Comparison of ENCODE assay signal across 8 mouse cellular contexts in genomic region chr9:62244612-62245010, GRCm38 (mm10). TPM values are rescaled to one million over a fixed set of nuclear protein-coding genes. Genes with fewer than 3 reads are reported as not detected.
DNase-seq lines count a peak whose midpoint lies in the region; ATAC-seq and TF ChIP-seq lines count a peak whose summit lies in the region.
"Had no signal": no experiment of that assay in that cellular context is flagged by ENCODE, and none has a peak within 500 bp of the region (broad histone marks: within the 10 kb centered on the region; RNA-seq: fewer than 3 reads in every experiment).

No protein-coding gene starts in this region.

- no peaks in the 10 kb centered on the region for H3K4me1 ChIP-seq in heart, postnatal 0 days (ENCODE audit: control insufficient read depth, insufficient read depth)
- H3K4me1 ChIP-seq in heart, adult 2 months (ENCODE audit: control insufficient read depth, insufficient read depth, low read length): peaks cover 10% of the 10 kb centered on the region
- H3K4me1 ChIP-seq in megakaryocyte, embryonic 14.5 days: peaks cover 11% of the 10 kb centered on the region
- H3K4me1 ChIP-seq in limb, embryonic 15.5 days: peaks cover 5% of the 10 kb centered on the region
- peaks cover 18% of the 10 kb centered on the region for H3K4me1 ChIP-seq in neural tube, embryonic 15.5 days

- H3K36me3 ChIP-seq in heart, postnatal 0 days (replicated peaks; ENCODE audit: control insufficient read depth, insufficient read depth, low read length): no peaks in the 10 kb centered on the region
- no peaks in the 10 kb centered on the region for H3K36me3 ChIP-seq in heart, adult 2 months (ENCODE audit: control insufficient read depth, insufficient read depth, low read length)
- no peaks in the 10 kb centered on the region for H3K36me3 ChIP-seq in megakaryocyte, embryonic 14.5 days (replicated peaks; ENCODE audit: low read length)
- no peaks in the 10 kb centered on the region for H3K36me3 ChIP-seq in limb, embryonic 15.5 days
- no peaks in the 10 kb centered on the region for H3K36me3 ChIP-seq in neural tube, embryonic 15.5 days

- H3K9me3 ChIP-seq in heart, postnatal 0 days (replicated peaks; ENCODE audit: control insufficient read depth, low read length): no peaks in the 10 kb centered on the region
- peaks cover 21% of the 10 kb centered on the region for H3K9me3 ChIP-seq in megakaryocyte, embryonic 14.5 days
- no peaks in the 10 kb centered on the region for H3K9me3 ChIP-seq in limb, embryonic 15.5 days
- no peaks in the 10 kb centered on the region for H3K9me3 ChIP-seq in neural tube, embryonic 15.5 days (replicated peaks)

- H3K27ac ChIP-seq in heart, postnatal 0 days (ENCODE audit: low read depth): no peak overlapping the region
- no peak overlapping the region for H3K27ac ChIP-seq in heart, adult 2 months
- H3K27ac ChIP-seq in limb, embryonic 15.5 days: no peak overlapping the region
- no peak overlapping the region for H3K27ac ChIP-seq in neural tube, embryonic 15.5 days (replicated peaks)

- H3K4me2 ChIP-seq in heart, postnatal 0 days (ENCODE audit: low read depth, low read length): peak overlapping the region; percentile 55
- H3K4me2 ChIP-seq in limb, embryonic 15.5 days: no peak overlapping the region
- H3K4me2 ChIP-seq in neural tube, embryonic 15.5 days: peak overlapping the region; percentile 44; the same call in 1 of the 2 replicates

- no peak for TF ChIP-seq CTCF in heart, postnatal 0 days (IDR thresholded peaks at IDR 0.05; ENCODE audit: low read depth)
- no peak; the same call in 1 of the 2 replicates for TF ChIP-seq CTCF in heart, adult 2 months (IDR thresholded peaks at IDR 0.05)

- TF ChIP-seq EP300 in heart, postnatal 0 days (IDR thresholded peaks at IDR 0.05; ENCODE audit: low read depth): no peak
- TF ChIP-seq EP300 in heart, adult 2 months (IDR thresholded peaks at IDR 0.05; ENCODE audit: insufficient read depth, low read depth, low read length): no peak

- no peaks in the 10 kb centered on the region for H3K79me2 ChIP-seq in heart, adult 2 months (replicated peaks; ENCODE audit: control insufficient read depth, insufficient read depth, low read length)

- intact Hi-C loops in heart, adult 2 months (cut with DNase I): loop anchor here (1.0 to 5.0 kb wide), 5 partner anchors 47 to 297 kb away; partner anchors contain the start of genes Glce and Kif23

- TF ChIP-seq POLR2A in heart, adult 2 months (IDR thresholded peaks at IDR 0.05; ENCODE audit: insufficient read depth, low read depth, low read length): no peak

- H3K27me3 ChIP-seq in heart, postnatal 0 days (ENCODE audit: control insufficient read depth, insufficient read depth, low read length): no peaks in the 10 kb centered on the region
- H3K27me3 ChIP-seq in heart, adult 2 months (ENCODE audit: control insufficient read depth, insufficient read depth, low read length): no peaks in the 10 kb centered on the region
- H3K27me3 ChIP-seq in megakaryocyte, embryonic 14.5 days (replicated peaks): peaks cover 66% of the 10 kb centered on the region
- peaks cover 10% of the 10 kb centered on the region; the same call in 1 of the 2 replicates for H3K27me3 ChIP-seq in limb, embryonic 15.5 days
- 0 out of 2 replicates have a peak, but pooled peaks cover 3% of the 10 kb centered on the region for H3K27me3 ChIP-seq in neural tube, embryonic 15.5 days (replicated peaks)

- no peak for DNase-seq in heart, postnatal 0 days (ENCODE audit: low spot score)
- no peak for DNase-seq in heart, adult 2 months
- DNase-seq in layer of hippocampus, adult 9-10 months (ENCODE audit: low spot score): no peak

- peak overlapping the region; percentile 30; the same call in 1 of the 2 replicates for H3K4me3 ChIP-seq in heart, postnatal 0 days (ENCODE audit: low read depth, low read length)
- H3K4me3 ChIP-seq in heart, adult 2 months: no peak overlapping the region
- H3K4me3 ChIP-seq in megakaryocyte, embryonic 14.5 days (replicated peaks): peak overlapping the region; percentile 59
- peak overlapping the region; percentile 9; the same call in 1 of the 2 replicates for H3K4me3 ChIP-seq in limb, embryonic 15.5 days
- H3K4me3 ChIP-seq in neural tube, embryonic 15.5 days (replicated peaks): no peak overlapping the region

- no peak overlapping the region for H3K9ac ChIP-seq in heart, postnatal 0 days (replicated peaks; ENCODE audit: low read depth, low read length)
- no peak overlapping the region for H3K9ac ChIP-seq in heart, adult 2 months (ENCODE audit: low read depth, low read length)
- H3K9ac ChIP-seq in limb, embryonic 15.5 days: no peak overlapping the region
- no peak overlapping the region for H3K9ac ChIP-seq in neural tube, embryonic 15.5 days (replicated peaks)

- no peak for ATAC-seq in heart, postnatal 0 days (ENCODE audit: insufficient read depth, low read depth)
- ATAC-seq in megakaryocyte, adult 5-6 weeks (ENCODE audit: poor library complexity, severe bottlenecking): no peak
- no peak for ATAC-seq in limb, embryonic 15.5 days (ENCODE audit: insufficient number of reproducible peaks, low FRiP score, low TSS enrichment, low read depth)
- no peak for ATAC-seq in neural tube, embryonic 15.5 days (ENCODE audit: low FRiP score)

- WGBS in heart, postnatal 0 days: 36% methylated on average over 3 of the region's 3 CpGs
- WGBS in heart, adult 2 months: 34% methylated on average over 3 of the region's 3 CpGs
- WGBS in limb, embryonic 15.5 days: 31% methylated on average over 3 of the region's 3 CpGs
- 33% methylated on average over 3 of the region's 3 CpGs for WGBS in neural tube, embryonic 15.5 days

RNA-seq across cellular contexts. Expression of gene Spesp1, which starts 37.4 kb away (rescaled TPM):
- not detected in 2 replicates for total RNA-seq in heart, postnatal 0 days (2014; rRNA removed; ENCODE audit: low replicate concordance)
- polyA plus RNA-seq in heart, postnatal 0 days (2015; fragmentation: Nextera tagmentation; extraction: Ambion mirVana): not detected in 2 replicates
- total RNA-seq in heart, adult 2 months (2021): not detected
- 0.06 and 0.09 TPM in 2 replicates for polyA plus RNA-seq in heart, adult 2 months (2012; rRNA removed)
- polyA plus RNA-seq in megakaryocyte, embryonic 14.5 days (2012; ENCODE audit: insufficient read depth, low replicate concordance): not detected in 2 replicates
- total RNA-seq in megakaryocyte, adult 5-6 weeks (2015): not detected in 2 replicates
- not detected in 2 replicates for total RNA-seq in megakaryocyte, adult 5-6 weeks (2017)
- polyA plus RNA-seq in limb, embryonic 15.5 days (2015; fragmentation: Nextera tagmentation; extraction: Ambion mirVana): not detected in 2 replicates
- not detected in 2 replicates for polyA plus RNA-seq in neural tube, embryonic 15.5 days (2015; fragmentation: Nextera tagmentation; extraction: Ambion mirVana)
- total RNA-seq: left cerebral cortex, adult 18-20 months had no signal

Comparison
In these comparisons a context has a peak if more than half of its experiments do, and no peak if none do; other contexts are left out.
1. H3K4me3 ChIP-seq: peak in heart, postnatal 0 days (single experiment), megakaryocyte, embryonic 14.5 days (single experiment) and limb, embryonic 15.5 days (single experiment); none in heart, adult 2 months (single experiment) and neural tube, embryonic 15.5 days (single experiment).